Mouse (Mus musculus) retina, adult 2 months (tissue): ENCODE data around the gene Sirt6.
A peak's percentile ranks its signal among the peaks of the same experiment; 100 is the strongest.
"Not testable (repeated sequence)": the region's sequence is repeated elsewhere in the genome, so short reads cannot be mapped to it uniquely, and the experiment has no call there.

Experiments used
- DNase-seq: peaks from one replicate; pipeline ENCODE4 v3.0.0-alpha.2; 2012; ENCODE audit warnings: low read depth, low spot score

The Sirt6 gene

GRCm38 (mm10) chr10:81626994-81627835, at the start of gene Sirt6:
Sirt6 (minus strand) TSS chr10:81627797.
- DNase-seq: peak; percentile 94

GRCm38 (mm10) chr10:81656174-81656573, 28.6 kb upstream of the Sirt6 start:
- no peak for DNase-seq

- no peak for DNase-seq
These were observed 27.6 kb upstream of the Sirt6 start for GRCm38 (mm10) chr10:81655178-81655577.

GRCm38 (mm10) chr10:81648803-81649775, 21.5 kb upstream of the Sirt6 start, which contains the start of gene Gm10778:
Gm10778 (plus strand) TSS chr10:81649059.
- DNase-seq: peak; percentile 83

GRCm38 (mm10) chr10:81646015-81646555, 18.5 kb upstream of the Sirt6 start:
- no peak for DNase-seq

GRCm38 (mm10) chr10:81645391-81645790, 17.8 kb upstream of the Sirt6 start:
- DNase-seq: no peak

GRCm38 (mm10) chr10:81644716-81645115, 17.1 kb upstream of the Sirt6 start:
- DNase-seq: no peak

- no peak for DNase-seq
These were observed 16.6 kb upstream of the Sirt6 start for GRCm38 (mm10) chr10:81644162-81644561.

GRCm38 (mm10) chr10:81643449-81644055, 16.0 kb upstream of the Sirt6 start:
- DNase-seq: peak; percentile 89

- DNase-seq: no peak
These were observed 15.3 kb upstream of the Sirt6 start for GRCm38 (mm10) chr10:81642648-81643448.

GRCm38 (mm10) chr10:81641978-81642647, 14.5 kb upstream of the Sirt6 start:
- no peak for DNase-seq

GRCm38 (mm10) chr10:81641566-81641965, 14.0 kb upstream of the Sirt6 start:
- DNase-seq: no peak

- DNase-seq: not testable (repeated sequence)
These were observed 13.2 kb upstream of the Sirt6 start for GRCm38 (mm10) chr10:81640825-81641224.

- no peak for DNase-seq
These were observed 10.5 kb upstream of the Sirt6 start for GRCm38 (mm10) chr10:81638101-81638500.

GRCm38 (mm10) chr10:81636338-81636737, 8.7 kb upstream of the Sirt6 start:
- no peak for DNase-seq

GRCm38 (mm10) chr10:81633253-81634099, 5.9 kb upstream of the Sirt6 start:
- peak; percentile 63 for DNase-seq

GRCm38 (mm10) chr10:81628390-81628789, 793 bp upstream of the Sirt6 start, which contains the start of gene Ankrd24:
Ankrd24 (plus strand) TSS chr10:81628540.
- DNase-seq: no peak

GRCm38 (mm10) chr10:81627836-81628220, 231 bp upstream of the Sirt6 start:
- no peak for DNase-seq
